Mouse (Mus musculus): ENCODE data around the gene Drc7.

DNA sequence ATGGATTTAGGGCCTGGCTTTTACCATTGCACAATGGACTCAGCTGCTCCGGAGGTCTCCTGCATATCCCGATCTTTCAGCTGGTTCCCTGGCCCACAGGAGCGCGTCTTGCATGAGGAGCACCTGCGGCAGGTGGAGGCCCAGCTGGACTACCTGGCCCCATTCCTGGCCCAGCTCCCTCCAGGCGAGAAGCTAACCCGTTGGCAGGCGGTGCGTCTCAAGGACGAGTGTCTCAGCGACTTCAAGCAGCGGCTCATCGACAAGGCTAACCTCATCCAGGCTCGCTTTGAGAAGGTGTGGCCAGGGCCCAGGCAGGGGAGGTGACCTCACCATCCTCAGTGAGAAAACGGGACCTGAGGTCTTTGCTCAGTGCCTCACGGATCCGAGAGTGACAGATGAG lies 21.2 kb downstream of the Drc7 start:
- TF ChIP-seq CTCF (IDR thresholded peaks at IDR 0.05; ENCODE audit: control insufficient read depth, insufficient read depth, insufficient read length) (no peak), MYOG (IDR thresholded peaks at IDR 0.05; ENCODE audit: control insufficient read depth, extremely low read depth, insufficient read length) (no peak)

Measured in C2C12 (cell line).